Mouse (Mus musculus) heart, embryonic 16.5 days (tissue): ENCODE measurements around the gene Emilin3. TPM values are rescaled to one million over a fixed set of nuclear protein-coding genes. Genes with fewer than 3 reads are reported as not detected.

Experiments
- ATAC-seq: fragments of 200-750 bp; cut with Nextera tagmentation; replicated peaks from 2 replicates; pipeline ENCODE4 v1.8.0; 2017; ENCODE audit warnings: moderate number of reproducible peaks; ENCODE audit not compliant: insufficient read depth, low FRiP score; ENCODE audit errors: extremely low read depth
- H3K27ac ChIP-seq: fragments of 300-500 bp; sonication (generic); 2 replicates; pipeline ENCODE4 v1.5.1; 2014; ENCODE audit warnings: mild to moderate bottlenecking, low read length, control low read depth, moderate library complexity
- H3K27me3 ChIP-seq: fragments of 300-500 bp; sonication (generic); 2 replicates; pipeline ENCODE4 v1.6.1; 2014; ENCODE audit warnings: low read length, mixed read lengths; ENCODE audit not compliant: control insufficient read depth, insufficient read depth
- H3K36me3 ChIP-seq: fragments of 300-500 bp; sonication (generic); 2 replicates; pipeline ENCODE4 v1.6.1; 2014; ENCODE audit not compliant: control insufficient read depth, insufficient read depth
- H3K4me1 ChIP-seq: fragments of 300-500 bp; sonication (generic); 2 replicates; pipeline ENCODE4 v1.6.1; 2014; ENCODE audit warnings: low read length, mixed read lengths; ENCODE audit not compliant: control insufficient read depth, insufficient read depth
- H3K4me2 ChIP-seq: fragments of 300-500 bp; sonication (generic); 2 replicates; pipeline ENCODE4 v1.6.1; 2014; ENCODE audit warnings: low read depth, mild to moderate bottlenecking, control low read depth, low read length
- H3K4me3 ChIP-seq: fragments of 300-500 bp; sonication (generic); 2 replicates; pipeline ENCODE4 v1.5.1; 2014; ENCODE audit warnings: mild to moderate bottlenecking, control low read depth, low read length
- H3K9ac ChIP-seq: fragments of 300-500 bp; sonication (generic); 2 replicates; pipeline ENCODE4 v1.6.1; 2014; ENCODE audit warnings: low read length, control low read depth
- H3K9me3 ChIP-seq: fragments of 300-500 bp; sonication (generic); replicated peaks from 2 replicates; pipeline ENCODE4 v1.6.1; 2016; ENCODE audit warnings: low read length; ENCODE audit not compliant: control insufficient read depth
- WGBS: fragments of 180-500 bp; shearing (Covaris S2); extraction: QIAGEN DNeasy Blood & Tissue Kit; methylation state at CpG from one replicate; pipeline ENCODE4 v1.1.7; 2014; 5-methylcytosine and 5-hydroxymethylcytosine counted together
- polyA plus RNA-seq: library from polyadenylated mRNA; unstranded; fragments of >200 nt; fragmentation: Nextera tagmentation; extraction: Ambion mirVana; gene quantifications from 2 replicates; pipeline ENCODE4 v1.2.1, GENCODE M21; 2015

Emilin3 gene
- polyA plus RNA-seq, 1 experiment from 2014 or later, result 1.5 TPM

- WGBS, result 61% methylated on average over 4 of the region's 4 CpGs
- H3K9me3 ChIP-seq, result no peaks in the 10 kb centered on the region
Measured at GRCm38 (mm10) chr2:160951595-160951994, 39.5 kb upstream of the Emilin3 start.

GRCm38 (mm10) chr2:160942443-160942842 lies 30.3 kb upstream of the Emilin3 start:
- Histone ChIP-seq H3K9me3 (no peaks in the 10 kb centered on the region), H3K36me3 (no peaks in the 10 kb centered on the region), H3K4me3 (no peak overlapping the region), H3K4me2 (no peak overlapping the region), H3K27me3 (no peaks in the 10 kb centered on the region), H3K4me1 (peaks cover 17% of the 10 kb centered on the region), H3K9ac (no peak overlapping the region), H3K27ac (no peak overlapping the region)
- 61% methylated on average over 3 of the region's 3 CpGs for WGBS
- no peak for ATAC-seq

More at GRCm38 (mm10) chr2:160951595-160951994, 39.5 kb upstream of the Emilin3 start:
- H3K27ac ChIP-seq, result no peak overlapping the region
- no peak overlapping the region for H3K4me3 ChIP-seq
- ATAC-seq, result no peak
- no peak overlapping the region for H3K4me2 ChIP-seq
- peaks cover 17% of the 10 kb centered on the region for H3K4me1 ChIP-seq
- H3K9ac ChIP-seq, result no peak overlapping the region
- no peaks in the 10 kb centered on the region for H3K27me3 ChIP-seq
- peaks cover 29% of the 10 kb centered on the region for H3K36me3 ChIP-seq

- Histone ChIP-seq H3K4me3 (no peak overlapping the region), H3K4me1 (peaks cover 17% of the 10 kb centered on the region), H3K4me2 (peak overlapping the region; percentile 14; the same call in 1 of the 2 replicates), H3K27me3 (no peaks in the 10 kb centered on the region), H3K27ac (peak overlapping the region; percentile 30), H3K9me3 (no peaks in the 10 kb centered on the region), H3K9ac (no peak overlapping the region), H3K36me3 (no peaks in the 10 kb centered on the region)
- WGBS, result 27% methylated on average over 17 of the region's 17 CpGs
- peak; percentile 71 for ATAC-seq
Measured at GRCm38 (mm10) chr2:160940930-160941709, 29.0 kb upstream of the Emilin3 start.

- H3K4me2 ChIP-seq, result no peak overlapping the region
- no peak overlapping the region for H3K4me3 ChIP-seq
- WGBS, result 79% methylated on average over 4 of the region's 4 CpGs
Measured at GRCm38 (mm10) chr2:160934451-160934850, 22.3 kb upstream of the Emilin3 start.

GRCm38 (mm10) chr2:160933890-160934289 lies 21.8 kb upstream of the Emilin3 start:
- H3K27ac ChIP-seq, result no peak overlapping the region
- no peak overlapping the region for H3K9ac ChIP-seq
- no peaks in the 10 kb centered on the region for H3K4me1 ChIP-seq
- H3K36me3 ChIP-seq, result no peaks in the 10 kb centered on the region
- WGBS, result 62% methylated on average over 5 of the region's 5 CpGs
- H3K4me3 ChIP-seq, result no peak overlapping the region
- no peak for ATAC-seq
- no peaks in the 10 kb centered on the region for H3K27me3 ChIP-seq
- H3K9me3 ChIP-seq, result no peaks in the 10 kb centered on the region
- no peak overlapping the region for H3K4me2 ChIP-seq

More at GRCm38 (mm10) chr2:160934451-160934850, 22.3 kb upstream of the Emilin3 start:
- Histone ChIP-seq H3K9ac (no peak overlapping the region), H3K27me3 (no peaks in the 10 kb centered on the region), H3K9me3 (no peaks in the 10 kb centered on the region), H3K36me3 (no peaks in the 10 kb centered on the region), H3K4me1 (no peaks in the 10 kb centered on the region), H3K27ac (no peak overlapping the region)
- no peak for ATAC-seq

- H3K4me1 ChIP-seq, result no peaks in the 10 kb centered on the region
- no peak overlapping the region for H3K27ac ChIP-seq
- H3K36me3 ChIP-seq, result no peaks in the 10 kb centered on the region
- no peak overlapping the region for H3K9ac ChIP-seq
- H3K9me3 ChIP-seq, result no peaks in the 10 kb centered on the region
- no peak for ATAC-seq
- H3K27me3 ChIP-seq, result no peaks in the 10 kb centered on the region
- H3K4me2 ChIP-seq, result no peak overlapping the region
- 56% methylated on average over 3 of the region's 3 CpGs for WGBS
- no peak overlapping the region for H3K4me3 ChIP-seq
Measured at GRCm38 (mm10) chr2:160932981-160933380, 20.9 kb upstream of the Emilin3 start.

- WGBS, result 69% methylated on average over 8 of the region's 8 CpGs
Measured at GRCm38 (mm10) chr2:160932325-160932724, 20.2 kb upstream of the Emilin3 start.

GRCm38 (mm10) chr2:160931378-160931777 lies 19.2 kb upstream of the Emilin3 start:
- WGBS, result 94% methylated on average over 5 of the region's 5 CpGs

More at GRCm38 (mm10) chr2:160932325-160932724, 20.2 kb upstream of the Emilin3 start:
- H3K36me3 ChIP-seq, result no peaks in the 10 kb centered on the region
- H3K4me3 ChIP-seq, result no peak overlapping the region
- H3K4me2 ChIP-seq, result no peak overlapping the region
- no peaks in the 10 kb centered on the region for H3K4me1 ChIP-seq
- ATAC-seq, result no peak
- H3K27me3 ChIP-seq, result no peaks in the 10 kb centered on the region
- H3K9ac ChIP-seq, result no peak overlapping the region
- H3K9me3 ChIP-seq, result no peaks in the 10 kb centered on the region
- H3K27ac ChIP-seq, result no peak overlapping the region

GRCm38 (mm10) chr2:160925203-160925602 lies 13.1 kb upstream of the Emilin3 start:
- Histone ChIP-seq H3K36me3 (no peaks in the 10 kb centered on the region), H3K27me3 (no peaks in the 10 kb centered on the region), H3K4me3 (no peak overlapping the region), H3K4me2 (no peak overlapping the region), H3K9me3 (no peaks in the 10 kb centered on the region), H3K9ac (no peak overlapping the region), H3K4me1 (no peaks in the 10 kb centered on the region), H3K27ac (no peak overlapping the region)
- WGBS, result 71% methylated on average over 9 of the region's 9 CpGs
- no peak for ATAC-seq

More at GRCm38 (mm10) chr2:160931378-160931777, 19.2 kb upstream of the Emilin3 start:
- Histone ChIP-seq H3K36me3 (no peaks in the 10 kb centered on the region), H3K9ac (no peak overlapping the region), H3K27ac (no peak overlapping the region), H3K4me3 (no peak overlapping the region), H3K4me1 (no peaks in the 10 kb centered on the region), H3K27me3 (no peaks in the 10 kb centered on the region), H3K4me2 (no peak overlapping the region), H3K9me3 (no peaks in the 10 kb centered on the region)
- no peak for ATAC-seq
